Mouse (Mus musculus) liver, adult (tissue): Measurements from ENCODE around the gene Mindy2.

Experiments used
- GATA4 ChIP-seq: IDR thresholded peaks from 2 replicates; pipeline ENCODE4 v1.6.1; 2014; ENCODE audit warnings: mild to moderate bottlenecking, low read length; ENCODE audit not compliant: insufficient replicate concordance

The Mindy2 gene

DNA sequence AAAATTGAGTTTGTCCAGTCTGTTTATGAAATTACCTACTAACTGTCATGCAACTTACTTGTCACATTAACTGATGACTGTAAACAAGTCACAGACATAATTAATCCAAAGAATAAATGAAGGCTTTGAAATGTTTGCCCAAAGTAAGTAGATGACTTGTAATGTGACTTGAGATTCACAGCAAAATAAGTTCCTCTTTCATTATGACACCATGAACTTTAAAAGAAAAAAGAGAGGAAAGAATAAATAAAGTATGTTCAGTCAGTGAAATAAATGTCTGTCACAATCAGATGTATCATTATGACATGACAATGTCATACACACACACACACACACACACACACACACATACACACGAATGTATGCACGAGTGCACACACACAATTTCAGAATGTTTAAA lies 6.7 kb downstream of the Mindy2 start:
- TF ChIP-seq GATA4, result no peak

DNA sequence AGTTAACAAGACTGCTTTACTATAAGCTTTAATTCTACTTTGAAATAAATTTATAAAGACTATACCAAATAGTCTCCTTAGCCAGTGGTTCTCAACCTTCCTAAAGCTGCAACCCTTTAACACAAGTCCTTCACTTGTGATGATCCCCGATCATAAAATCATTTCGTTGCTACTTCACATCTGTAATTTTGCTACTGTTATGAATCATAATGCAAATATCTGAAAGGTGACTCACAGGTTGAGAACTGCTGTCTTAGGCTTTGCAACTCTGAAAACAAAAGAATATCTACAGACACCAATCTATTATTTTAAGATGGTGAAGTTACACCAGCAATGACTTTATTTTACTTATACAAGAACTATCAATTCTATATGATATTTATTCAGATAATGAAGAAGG lies 20.2 kb downstream of the Mindy2 start:
- TF ChIP-seq GATA4, result no peak

DNA sequence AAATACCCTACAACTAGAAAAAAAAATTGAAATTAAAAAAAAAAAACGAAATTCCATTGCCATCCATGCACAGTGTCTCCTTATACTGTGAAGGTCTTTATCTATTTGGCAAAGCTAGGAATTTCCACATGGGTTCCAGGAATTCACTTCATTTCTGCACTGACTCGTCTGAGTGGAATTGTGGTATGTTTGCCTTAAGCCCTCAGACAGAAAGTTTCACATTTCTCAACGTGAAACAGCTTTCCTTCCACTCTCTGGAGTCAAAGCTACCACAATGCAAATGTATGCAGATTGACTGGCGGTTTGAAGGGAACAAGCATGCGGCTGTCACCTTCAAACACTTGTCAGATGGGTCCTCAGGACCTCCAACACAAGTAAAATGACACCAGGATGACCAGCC lies 25.3 kb downstream of the Mindy2 start:
- no peak for TF ChIP-seq GATA4

DNA sequence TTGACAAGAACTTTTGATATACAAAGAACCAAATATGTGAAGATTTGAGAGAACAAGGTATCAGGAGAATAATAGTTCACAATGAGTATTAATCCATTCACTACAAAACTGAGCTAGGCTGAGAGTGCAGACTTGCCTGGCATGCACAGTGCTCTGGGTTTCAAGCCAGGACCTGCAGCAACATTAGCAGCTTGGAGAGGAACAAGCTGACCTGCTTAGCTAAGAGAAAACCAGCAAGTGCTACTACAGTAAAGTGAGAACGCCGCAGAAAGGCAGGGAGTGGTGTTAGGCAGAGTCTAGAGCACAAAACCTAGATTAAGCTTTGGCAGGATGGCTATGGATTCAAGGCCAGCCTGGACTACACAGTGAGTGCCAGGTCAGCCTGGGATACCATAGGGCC lies 27.3 kb downstream of the Mindy2 start:
- no peak for TF ChIP-seq GATA4

DNA sequence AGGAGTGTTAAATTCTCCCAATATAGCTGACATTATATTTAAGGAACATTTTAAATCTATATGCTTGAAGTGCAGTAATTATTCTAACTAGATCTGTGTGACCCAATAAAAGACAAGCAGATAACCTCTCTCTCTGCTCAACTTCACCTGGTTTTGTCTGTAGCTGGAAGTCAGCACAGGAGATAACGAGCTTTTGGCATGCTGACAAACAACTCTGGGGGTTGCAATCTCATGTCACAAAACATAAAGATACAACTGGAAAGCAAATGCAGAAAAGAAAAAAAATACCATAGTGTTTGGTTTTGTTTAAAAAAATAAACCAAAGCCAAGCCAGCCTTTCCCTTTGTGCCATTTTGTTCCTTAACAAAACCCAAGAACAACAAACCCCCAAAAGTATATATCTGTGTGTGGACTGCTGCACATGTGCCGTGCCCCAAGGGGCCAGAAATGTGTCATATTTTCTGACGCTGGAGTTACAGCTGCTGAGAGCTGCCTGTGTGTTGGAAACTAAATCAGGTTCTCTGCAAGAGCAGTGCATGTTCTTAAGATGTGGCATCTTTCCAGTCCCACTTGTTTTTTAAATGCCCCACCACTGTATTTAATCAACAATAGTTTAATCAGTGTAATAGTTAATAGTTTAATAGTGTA lies 45.8 kb downstream of the Mindy2 start:
- no peak for TF ChIP-seq GATA4

DNA sequence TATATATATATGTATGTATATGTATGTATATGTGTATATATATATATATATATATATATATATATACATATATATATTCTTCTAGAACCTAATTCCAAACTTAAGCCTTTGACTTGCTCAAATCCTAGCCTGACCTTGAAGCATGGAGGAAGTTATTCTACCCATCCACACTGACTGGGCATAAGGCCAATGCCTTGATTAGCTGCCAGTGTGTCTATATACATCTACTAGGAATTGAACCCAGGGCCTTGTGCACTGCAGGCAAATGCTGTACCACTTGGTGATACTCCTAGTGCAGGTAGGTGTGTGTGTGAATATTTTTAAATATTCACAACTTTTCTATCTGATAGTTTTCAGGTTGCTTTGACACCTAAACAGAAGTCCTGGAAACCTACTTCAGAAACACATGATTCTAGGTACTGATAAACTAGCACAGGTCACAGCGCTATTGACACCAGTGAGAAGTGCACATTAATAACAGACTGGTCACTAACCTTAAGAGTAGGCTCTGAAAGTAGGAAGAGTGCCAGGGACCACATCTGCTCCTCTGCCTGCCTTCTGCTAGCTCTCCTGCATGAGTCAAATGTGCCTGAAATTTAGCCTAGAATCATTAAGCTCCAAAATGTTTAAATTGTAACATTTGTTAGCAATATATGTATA lies 54.7 kb downstream of the Mindy2 start:
- no peak for TF ChIP-seq GATA4

DNA sequence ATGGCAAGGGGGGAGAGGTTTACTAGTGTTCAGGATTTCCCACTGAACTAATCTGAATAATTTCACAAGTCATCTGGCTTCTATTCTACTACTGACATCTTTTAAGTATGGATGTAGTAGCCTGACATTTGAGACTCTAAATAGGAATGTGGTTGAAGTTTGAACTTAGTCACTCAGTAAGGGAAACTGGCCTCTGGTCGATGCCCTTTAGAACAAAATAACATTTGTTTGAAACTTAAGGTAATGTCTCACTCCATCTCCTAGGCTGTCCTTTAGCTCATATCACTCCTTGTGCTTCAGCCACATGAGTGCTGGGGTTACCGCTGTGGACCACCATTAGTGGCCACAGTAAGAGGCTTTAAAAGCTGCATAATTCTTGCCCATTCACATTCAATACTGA lies 58.7 kb downstream of the Mindy2 start:
- no peak for TF ChIP-seq GATA4

DNA sequence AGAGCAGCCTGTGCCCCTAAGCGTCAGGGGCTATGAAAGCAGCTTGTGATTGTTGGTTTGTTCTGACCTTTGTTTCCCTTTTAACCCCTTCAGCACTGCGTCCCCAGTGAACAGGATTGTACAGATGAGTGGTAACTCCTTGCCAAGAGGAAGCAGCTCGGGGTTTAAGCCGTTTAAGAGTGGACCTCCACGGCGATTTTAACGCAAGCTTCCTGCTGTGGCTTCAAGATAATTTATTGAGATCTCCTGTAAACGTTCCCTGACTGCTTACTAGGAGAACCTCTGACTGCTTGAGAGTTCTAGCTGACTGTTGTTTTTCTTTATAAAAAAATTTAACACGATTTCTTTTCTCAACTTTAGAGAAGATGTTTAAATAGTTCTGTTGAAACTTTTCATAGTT lies 65.5 kb downstream of the Mindy2 start:
- TF ChIP-seq GATA4, result no peak

DNA sequence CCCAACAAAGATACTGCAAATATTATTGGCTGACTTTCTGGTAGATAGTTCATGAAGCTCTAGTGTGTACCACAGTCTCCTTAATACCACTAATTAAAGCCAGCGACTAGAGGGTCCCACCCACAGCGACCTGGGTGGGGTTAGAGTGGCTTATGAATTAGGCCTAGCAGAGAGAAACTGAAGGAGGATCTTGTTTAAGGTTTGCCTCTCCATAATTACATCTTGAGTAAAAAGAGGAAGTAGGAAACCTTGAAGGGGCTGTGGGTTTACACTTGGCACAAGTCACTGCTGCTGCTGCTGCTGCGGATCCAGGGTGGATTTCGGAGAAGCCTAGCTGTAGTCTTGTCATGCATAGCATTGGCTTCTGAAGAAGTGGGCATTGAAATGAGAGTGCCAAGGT lies 66.2 kb downstream of the Mindy2 start:
- no peak for TF ChIP-seq GATA4

DNA sequence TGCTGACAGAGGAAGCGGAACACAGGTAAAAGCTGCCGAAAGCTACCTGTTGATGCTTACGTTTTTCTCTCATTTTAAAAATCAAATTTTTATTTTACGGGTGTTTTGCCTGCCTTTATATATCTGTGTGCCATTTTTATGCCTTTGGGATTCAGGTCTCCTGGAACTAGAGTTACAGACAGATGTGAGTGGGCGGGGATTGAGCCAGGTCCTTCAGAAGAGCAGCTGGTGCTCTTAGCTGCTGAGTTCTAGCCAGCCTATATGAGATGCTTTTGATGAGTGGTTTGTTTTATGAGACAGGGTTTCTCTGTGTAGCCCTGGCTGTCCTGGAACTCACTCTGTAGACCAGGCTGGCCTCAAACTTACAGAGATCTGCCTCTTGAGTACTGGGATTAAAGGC lies 69.8 kb downstream of the Mindy2 start:
- TF ChIP-seq GATA4, result no peak

DNA sequence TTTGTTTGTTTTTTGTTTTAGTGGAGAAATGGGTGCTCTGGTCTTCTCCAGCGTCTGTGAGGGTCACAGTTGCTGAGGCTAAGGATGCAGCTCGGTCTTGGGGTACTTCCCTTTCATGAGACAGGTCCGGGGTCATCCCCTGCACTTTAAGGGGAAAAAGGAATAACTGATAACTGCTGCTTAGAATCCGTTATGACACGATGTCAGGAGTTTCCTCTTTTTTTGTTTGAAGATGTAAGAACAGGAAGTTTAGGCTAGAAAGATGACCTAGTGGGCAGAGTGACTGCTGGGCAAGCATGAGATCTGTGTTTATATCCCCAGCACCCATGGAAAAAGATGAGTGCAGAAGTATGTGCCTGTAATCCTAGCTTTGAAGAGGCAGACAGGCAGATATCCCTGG lies 71.8 kb downstream of the Mindy2 start:
- no peak for TF ChIP-seq GATA4

DNA sequence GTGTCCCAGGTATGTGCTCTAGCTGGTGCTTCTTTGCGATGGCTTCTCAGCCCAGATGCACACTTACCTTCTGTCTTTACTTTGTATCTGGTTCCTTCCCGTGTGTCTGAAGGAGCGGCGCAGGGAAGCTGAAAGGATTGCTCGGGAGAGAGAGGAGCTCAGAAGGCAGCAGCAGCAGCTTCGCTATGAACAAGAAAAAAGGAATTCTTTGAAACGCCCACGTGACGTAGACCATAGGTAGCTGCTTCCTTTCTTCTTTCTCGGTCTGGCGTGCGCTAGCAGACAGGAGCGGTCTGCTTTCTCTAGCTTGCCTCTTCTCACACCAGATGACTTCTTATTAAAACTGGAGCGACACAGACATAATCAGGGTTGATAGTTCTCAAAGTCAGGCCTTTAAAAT lies 72.3 kb downstream of the Mindy2 start:
- no peak for TF ChIP-seq GATA4

DNA sequence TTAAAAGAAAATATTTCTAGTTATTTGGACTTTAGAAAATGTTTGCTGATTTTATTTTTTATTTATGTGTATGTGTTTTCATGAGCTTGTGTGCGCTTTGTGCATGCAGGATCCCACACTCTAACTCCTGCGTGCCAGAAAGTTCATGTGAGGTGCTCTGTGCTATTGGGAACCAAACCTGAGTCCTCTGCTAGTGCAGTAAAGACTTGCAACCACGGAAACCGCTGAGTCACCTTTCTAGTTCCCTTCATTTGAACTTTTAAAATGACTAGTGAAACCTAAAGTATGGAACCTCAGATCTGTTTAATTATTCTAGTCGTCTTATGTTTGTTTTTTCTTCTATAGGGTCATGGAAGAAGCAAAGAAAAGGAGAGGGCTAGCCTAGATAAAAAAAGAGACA lies 76.0 kb downstream of the Mindy2 start:
- TF ChIP-seq GATA4, result no peak

DNA sequence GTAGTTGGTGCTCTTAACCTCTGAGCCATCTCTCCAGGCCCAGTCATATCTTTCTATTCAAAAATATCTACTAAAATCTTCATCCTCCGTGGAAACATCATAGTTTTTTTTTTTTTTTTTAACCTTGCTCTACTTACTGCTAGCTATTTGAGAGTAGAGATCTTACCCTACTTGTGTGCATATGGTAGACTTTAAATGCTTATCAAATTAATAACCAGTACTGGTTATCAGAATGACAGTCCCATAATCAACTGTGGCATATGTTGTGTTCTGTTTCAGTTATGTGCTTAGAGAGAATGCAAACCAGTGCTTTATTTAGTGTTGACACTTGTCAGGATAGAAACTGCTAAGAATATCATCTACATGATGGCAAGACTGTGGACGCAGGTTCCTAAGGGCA lies 78.9 kb downstream of the Mindy2 start:
- no peak for TF ChIP-seq GATA4

DNA sequence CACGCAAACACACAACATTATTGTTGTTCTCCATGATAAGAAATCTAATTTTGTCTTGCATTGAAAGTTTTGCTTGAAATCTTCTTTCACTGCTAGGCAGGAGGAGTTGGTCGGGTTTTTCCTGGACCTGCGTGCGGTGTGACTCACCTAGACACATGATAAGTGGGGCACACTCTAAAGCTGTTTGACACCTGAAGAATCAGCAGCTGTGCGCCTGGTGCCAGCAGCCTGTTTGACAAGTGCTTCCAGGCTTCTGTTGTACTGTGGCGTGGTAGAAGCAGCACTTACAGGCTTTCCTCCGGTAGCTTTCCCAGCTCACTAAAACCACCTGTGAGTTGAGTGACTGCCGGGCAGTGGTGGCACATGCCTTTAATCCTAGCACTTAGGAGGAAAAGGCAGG lies 86.6 kb downstream of the Mindy2 start:
- TF ChIP-seq GATA4, result no peak

DNA sequence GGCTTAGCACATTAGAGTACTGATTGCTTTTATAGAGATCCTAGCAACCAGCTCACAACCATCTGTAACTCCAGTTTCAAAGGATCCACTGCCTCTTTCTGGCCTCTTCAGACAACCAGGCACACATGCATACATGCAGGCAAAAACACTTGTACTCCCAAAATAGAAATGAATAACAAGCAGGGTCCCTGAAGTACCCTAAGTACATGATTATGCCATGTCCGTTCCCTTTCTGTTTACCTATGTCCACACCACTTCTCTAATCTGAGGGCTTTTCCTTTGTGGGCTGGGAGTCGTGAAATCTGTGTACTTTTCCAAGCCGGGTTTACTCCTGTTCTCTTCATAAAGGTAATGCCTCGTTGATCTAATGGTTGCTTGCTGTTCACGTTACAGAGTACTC lies 89.3 kb downstream of the Mindy2 start:
- TF ChIP-seq GATA4, result no peak

DNA sequence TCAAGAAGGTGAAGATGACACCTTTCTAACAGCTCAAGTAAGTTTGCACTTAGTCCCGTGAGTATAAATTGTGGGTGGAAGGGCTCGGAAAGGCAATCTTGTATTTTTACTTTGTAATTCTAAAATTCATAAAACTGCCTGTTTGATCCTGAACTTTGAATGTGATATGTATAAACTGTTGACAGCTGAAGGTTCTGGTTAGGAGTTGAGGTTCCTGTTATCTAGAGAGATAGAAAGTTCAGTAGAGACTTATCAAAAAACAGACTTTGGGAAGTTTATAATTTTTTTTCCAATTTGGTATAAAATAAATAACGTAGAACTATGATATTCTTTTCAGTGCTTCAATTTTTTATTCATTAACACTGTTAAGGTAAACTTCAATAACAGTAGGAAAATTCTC lies 94.1 kb downstream of the Mindy2 start:
- no peak for TF ChIP-seq GATA4

DNA sequence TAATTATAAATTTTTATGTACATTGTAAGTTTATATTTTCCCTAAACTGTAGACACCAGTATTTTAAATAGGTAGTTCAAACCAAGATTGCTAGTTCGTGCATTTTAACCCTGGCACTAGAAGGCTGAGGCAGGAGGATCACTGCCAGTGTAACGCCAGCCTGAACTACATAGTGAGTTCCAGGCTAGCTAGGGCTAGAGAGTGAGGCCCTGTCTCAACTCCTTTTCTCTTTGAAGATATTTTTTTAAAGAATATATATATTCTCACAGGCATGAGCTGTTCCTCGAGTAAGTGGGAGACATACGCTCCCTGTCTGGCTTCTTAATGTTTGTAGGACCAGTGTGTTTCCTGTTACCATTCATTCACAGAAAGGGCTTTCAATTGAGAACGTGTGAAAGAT lies 100.2 kb downstream of the Mindy2 start:
- no peak for TF ChIP-seq GATA4

DNA sequence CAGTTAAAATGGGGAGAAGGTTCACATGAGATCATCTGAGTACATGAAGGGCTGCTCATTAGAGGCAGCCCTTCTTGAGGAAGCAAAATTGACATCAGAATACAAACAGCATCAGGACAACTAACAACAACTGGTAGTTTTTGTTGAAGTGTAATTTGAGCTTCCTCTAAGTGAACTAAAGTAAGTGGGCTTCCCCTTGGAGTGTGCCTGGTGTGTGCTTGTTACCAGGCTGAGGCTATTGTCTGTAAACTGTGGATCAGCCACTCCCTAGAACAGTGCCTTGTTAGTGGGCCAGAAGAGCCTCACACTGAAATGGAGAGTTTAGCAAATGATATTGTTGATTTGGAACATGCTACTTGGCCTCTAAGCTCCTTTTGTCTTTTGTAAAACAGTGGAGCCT lies 101.5 kb downstream of the Mindy2 start:
- TF ChIP-seq GATA4, result no peak
